Mouse (Mus musculus) bone marrow macrophage, adult 2 months (primary cell): ENCODE data around the gene 4930402H24Rik.

Source experiments
- CTCF ChIP-seq: IDR thresholded peaks from 2 replicates; pipeline ENCODE4 v1.5.1; 2012; ENCODE audit warnings: low read depth, mild to moderate bottlenecking, low read length, moderate library complexity
- POLR2A ChIP-seq: IDR thresholded peaks from 2 replicates; pipeline ENCODE4 v1.6.1; 2012; ENCODE audit warnings: mild to moderate bottlenecking, low read depth, low read length, borderline replicate concordance

- TF ChIP-seq CTCF (no peak), POLR2A (no peak)
Measured at GRCm38 (mm10) chr2:130685426-130685825, 220.8 kb downstream of the 4930402H24Rik start.
